Mouse (Mus musculus) kidney, adult 2 months (tissue): Measurements from ENCODE around the gene Tmem176a.

Experiments used
- CTCF ChIP-seq: fragments of 200-500 bp; conservative IDR thresholded peaks from 2 replicates; pipeline ENCODE4 v1.5.1; 2011; ENCODE audit warnings: low read depth, mild to moderate bottlenecking, control low read depth, low read length, moderate library complexity, mixed read lengths; ENCODE audit not compliant: insufficient read depth, insufficient read length
- POLR2A ChIP-seq: fragments of 200-500 bp; IDR thresholded peaks from one replicate; pipeline ENCODE4 v1.6.1; 2011; ENCODE audit warnings: low read depth, low read length, control low read depth

DNA sequence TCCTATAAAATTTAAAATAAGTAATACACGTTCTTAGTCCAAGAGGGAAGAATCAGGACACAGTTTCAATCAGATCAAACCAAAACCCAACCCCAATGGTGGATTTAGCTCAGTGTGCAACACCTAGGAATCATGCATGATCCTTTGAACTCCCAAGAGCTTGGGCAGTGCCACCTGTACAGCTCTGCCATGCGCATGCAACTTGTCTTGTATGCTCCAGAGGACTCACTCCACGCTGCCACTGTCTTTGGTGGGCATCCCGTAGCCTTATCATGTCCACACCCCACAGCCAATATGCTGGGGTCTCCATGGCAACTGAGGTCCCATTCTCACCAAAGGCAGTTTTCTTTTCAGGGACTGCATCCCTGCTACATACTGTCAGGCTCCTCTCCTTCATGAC is 26.4 kb downstream of the Tmem176a start:
- TF ChIP-seq CTCF (no peak), POLR2A (no peak)
